Mouse (Mus musculus): Measurements from ENCODE around the gene Plekhd1. TPM values are rescaled to one million over a fixed set of nuclear protein-coding genes. Genes with fewer than 3 reads are reported as not detected.
A peak's percentile ranks its signal among the peaks of the same experiment; 100 is the strongest.

Plekhd1 gene
- total RNA-seq (2021), result 1 to 10 TPM; 6.8 to 7.4 TPM
- long read RNA-seq, partial matches to known transcripts, result 0 of 5 reads
- long read RNA-seq, other reads (novel, unspliced or antisense), result 1 of 5 reads

DNA sequence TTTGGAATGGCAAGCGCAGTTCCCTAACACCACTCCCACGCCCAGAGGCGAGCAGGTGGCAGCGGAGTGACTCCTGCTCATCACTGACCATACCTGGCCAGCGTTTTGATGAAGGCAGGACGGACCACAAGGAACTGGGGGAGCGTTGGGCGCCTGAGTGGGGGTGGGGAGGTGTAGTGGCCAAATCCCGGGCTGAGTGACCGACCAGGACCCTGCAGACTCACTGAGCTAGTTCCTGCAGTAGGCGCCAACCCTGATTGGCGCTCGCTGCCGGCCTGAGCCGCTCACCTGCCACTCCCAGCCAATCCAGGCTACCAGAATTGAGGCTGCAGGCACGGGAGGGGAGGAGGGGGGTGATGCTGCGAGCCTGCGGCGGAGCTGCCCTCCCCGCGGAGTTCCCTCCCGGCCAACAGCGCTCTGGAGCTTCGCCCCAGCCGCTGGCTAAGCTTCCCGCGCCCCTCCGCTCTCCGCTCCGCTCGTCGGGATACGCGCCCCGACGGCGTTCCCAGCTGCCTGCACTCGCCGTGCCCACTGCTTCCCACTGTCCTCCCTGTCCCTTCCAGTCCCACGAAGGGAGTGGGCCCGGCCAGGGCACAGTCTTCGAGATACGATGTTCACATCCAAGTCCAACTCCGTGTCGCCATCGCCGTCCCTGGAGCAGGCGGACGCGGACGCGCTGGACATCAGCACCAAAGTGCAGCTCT lies at the start of gene Plekhd1:
Gene Plekhd1 (plus strand): TSS at position 323 of the 704 bp plus-strand sequence.
- DNase-seq (ENCODE audit: low spot score in 2 of 2), result peak; percentile 44 to 58

DNA sequence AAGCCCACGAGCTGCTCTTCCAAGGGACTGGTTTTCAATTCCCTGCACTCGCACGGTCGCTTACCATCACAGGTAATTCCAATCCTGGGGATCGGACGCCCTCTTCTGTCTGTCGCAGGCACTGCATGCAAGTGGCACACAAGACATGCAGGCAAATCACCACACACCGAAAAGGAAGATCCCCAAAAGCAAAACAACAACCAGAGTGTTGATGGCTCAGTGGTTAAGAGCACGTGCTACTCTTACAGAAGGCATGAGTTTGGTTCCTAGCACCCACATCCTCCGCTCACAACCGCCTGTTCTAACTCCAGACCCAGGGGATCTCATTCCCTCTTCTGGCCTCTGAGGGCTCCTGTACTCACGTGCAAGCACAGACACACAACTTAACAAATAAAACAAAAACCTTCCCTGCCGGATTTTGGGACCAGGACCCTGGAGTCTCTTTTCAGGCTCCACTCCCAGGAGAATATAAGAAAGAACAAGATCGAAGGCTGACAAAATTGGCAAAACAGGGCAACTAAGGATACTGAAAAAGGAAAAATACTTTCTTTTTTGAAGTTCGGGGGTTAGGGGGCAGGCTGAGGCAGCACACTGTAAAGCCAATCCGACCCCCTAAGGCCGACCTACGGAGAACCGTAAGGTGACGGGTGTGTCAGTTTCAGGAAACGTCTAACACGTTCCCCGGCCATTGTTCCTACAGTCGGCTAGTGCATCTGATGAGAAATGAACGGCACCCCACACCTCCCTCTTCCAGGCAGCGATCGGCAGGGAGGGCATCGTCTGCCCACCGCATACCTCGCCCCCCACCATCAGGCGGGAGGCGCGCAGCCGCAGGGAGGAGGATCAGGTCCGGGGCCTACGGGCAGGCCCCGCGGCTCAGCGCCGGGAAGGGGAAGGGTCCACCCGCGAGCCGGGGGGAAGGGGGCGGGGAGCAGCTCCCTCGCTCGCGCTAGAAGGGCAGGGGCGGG lies 49.4 kb upstream of the Plekhd1 start:
- peak; percentile 57 to 66 for DNase-seq (ENCODE audit: low spot score in 2 of 2)

DNA sequence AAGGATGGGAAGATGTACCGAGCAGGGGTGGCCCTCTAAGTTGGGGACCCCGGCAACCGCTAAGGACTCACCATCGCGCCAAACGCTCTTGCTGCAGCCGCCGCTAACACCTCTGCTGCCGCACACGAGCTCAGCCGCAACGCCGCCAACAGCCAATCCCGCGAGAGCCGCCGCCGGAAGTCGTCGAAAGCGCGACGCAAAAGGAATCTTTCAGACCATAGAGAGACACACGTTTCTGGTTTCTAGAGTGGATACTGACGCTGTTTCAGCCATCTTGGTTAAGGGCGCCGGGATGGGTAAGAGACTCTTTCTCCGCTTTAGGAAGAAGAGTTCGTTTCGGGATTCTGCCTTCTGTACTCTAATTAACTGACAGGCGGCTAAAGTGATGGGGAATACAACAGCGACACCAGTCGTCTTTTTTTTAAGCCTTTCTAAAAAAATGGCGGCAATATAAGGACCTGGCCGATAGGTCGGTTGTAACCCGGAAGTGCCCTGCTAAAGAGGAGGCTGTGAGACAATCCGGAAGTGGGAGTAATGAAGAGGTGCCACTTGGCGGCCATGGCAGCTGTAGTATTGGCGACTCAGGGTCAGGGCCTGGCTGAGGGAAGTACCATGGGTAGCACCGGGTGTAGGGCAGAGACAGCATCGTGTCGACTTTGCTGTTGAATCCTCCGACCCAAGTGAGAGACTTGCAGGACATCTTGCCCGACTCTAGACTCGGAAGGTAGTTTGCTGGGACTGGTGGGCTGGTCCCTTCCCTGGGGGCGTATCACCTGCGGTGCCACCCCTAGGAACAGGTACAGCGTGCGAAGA lies 48.5 kb upstream of the Plekhd1 start, which contains the start of the genes Slc39a9 and Erh:
Gene Slc39a9 (plus strand): TSS at position 191 of the 813 bp plus-strand sequence.
Gene Erh (minus strand): TSS at position 649 of the 813 bp plus-strand sequence.
- peak; percentile 90 to 91 for DNase-seq (ENCODE audit: low spot score in 2 of 2)

DNA sequence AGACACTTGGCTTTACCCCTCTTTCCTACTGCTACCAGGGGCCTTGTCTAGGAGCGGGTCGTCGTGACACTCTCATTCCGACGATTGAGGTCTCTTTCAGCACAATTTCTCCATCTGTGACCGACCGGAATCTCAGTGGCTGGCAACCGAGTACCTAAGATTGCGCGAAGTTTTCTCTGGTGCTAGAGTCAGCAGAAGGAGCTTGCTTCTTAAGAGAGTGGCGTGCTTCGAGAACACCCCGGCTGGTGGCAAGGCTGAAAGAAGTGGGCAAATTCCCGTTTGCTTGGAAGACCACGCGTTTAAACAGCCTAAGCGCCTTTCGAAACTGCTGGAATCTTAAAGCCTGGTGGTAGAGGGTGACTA lies 47.9 kb upstream of the Plekhd1 start:
- no peak for DNase-seq (ENCODE audit: low spot score in 2 of 2)

DNA sequence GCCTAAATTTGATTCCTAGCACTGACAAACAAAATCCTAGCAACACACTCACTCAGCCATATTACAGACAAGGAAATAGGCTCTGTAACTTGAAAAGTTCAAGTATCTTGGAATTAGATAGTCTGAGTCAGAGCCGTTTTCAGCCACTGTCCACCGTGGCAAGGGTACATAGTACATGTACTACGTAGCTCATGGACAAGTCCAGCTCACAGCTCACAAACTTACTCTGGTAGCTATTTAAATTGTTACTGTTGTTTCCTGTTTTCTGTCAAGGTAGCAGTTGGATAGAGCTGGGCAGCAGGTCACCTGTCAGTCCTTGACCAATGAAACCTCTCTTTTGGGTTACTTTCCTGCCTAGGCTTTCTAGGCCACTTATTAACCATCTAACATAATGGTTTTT lies 46.0 kb upstream of the Plekhd1 start:
- no peak for DNase-seq (ENCODE audit: low spot score in 2 of 2)

DNA sequence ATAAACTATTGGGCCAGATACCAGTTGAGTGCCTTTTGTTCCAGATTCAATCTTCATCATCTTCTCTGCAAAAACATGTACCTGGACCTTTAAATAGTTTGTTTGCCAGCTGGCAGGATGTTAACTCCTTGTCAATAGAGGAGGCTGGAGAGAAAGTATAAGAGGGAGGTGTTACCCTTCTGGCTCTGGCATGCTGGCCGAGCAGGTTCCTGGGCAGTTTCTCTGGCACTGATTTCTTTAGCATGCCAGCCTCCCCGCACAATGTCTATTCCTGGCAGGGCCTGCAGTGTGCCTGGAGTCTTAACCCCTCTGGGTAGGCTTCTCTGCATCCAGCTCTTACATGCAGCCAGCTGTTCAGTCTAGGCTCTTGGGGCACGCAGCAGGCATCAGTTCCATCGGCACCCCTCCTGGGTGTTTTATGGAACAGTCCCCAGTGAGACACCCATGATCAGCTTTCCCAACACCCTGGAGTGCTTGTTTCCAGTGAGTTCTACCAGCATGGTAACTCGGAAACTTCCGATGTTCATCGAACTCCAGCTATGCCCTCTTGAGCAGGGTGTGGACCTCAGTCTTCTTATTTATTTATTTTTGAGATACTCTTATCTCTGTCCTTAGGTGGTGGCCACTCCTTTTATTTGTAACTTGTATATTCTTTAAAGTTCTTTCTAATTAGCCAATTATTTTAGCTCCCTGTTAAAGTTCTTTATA lies 38.3 kb upstream of the Plekhd1 start:
- DNase-seq (ENCODE audit: low spot score in 2 of 2), result peak in 1 of 2 experiments; percentile 6

DNA sequence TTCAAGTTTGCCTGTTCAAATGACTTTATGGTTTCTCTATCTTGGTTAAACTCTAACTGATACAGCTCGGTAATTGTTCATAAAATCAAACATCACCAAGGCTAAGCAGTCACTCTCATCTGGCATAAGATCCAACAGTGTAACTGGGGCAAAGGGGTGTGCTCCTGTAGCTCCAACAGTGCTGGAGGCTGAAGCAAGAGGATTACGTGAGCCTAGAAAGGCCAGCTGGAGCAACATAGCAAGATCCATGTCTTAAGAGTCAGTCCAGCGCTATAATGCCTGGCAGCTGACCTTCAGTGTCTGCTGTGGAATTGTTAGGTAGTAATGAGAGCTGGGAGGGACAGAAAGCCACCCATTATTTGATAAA lies 37.7 kb upstream of the Plekhd1 start:
- no peak for DNase-seq (ENCODE audit: low spot score in 2 of 2)

DNA sequence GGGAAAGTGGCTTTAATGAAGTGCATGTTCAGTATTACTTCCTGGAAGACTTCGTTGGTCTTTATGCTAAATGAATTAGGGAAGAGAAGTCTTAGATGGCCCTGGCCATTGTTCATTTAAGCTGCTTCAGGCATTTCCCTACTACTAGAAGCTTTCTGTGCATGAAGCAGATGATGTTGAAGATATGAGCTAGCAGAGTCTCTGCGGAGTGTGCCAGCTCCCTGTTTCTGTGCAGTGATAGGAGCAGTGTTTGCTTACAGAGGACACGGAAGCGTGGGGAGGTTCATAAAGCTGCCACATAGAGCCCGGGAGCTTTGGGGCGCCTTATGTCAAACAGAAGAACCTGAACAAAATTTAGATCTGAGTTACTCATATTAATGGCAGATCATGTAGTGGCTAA lies 33.7 kb upstream of the Plekhd1 start:
- no peak for DNase-seq (ENCODE audit: low spot score in 2 of 2)

DNA sequence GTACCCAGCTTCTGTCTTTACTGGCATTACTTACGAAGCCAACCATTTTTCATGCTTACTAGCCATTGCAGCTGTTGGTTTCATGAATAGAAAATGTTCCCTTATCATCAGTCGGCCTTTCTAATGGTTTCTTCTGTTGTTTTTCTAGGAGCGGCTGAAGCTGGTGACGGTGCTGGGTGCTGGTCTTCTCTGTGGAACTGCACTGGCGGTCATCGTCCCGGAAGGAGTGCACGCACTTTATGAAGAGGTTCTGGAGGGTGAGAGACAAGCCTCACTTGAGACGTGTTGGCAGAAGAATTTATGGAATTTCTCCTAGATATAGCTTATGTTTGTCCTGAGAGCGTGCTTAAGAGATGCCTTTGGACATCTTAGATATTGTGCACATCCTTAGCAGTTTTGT lies 30.1 kb upstream of the Plekhd1 start:
- DNase-seq (ENCODE audit: low spot score in 2 of 2), result no peak

DNA sequence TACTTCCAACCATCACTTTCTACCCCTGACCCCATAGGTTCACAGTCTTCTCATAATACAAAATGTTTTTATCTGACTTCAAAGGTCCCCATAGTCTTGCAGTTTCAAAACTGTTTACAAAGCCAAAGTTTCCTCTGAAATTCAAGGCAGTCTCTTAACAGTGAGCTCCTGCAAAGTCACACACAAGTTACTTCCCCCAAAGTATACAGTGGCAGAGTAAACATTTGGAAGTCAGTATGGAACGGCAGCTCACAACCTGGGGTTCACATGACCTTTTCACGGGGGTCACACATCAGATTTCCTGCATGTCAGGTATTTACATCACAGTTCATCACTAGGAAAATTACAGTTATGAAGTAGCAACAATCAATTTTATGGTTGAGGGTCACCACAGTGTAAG lies 28.5 kb upstream of the Plekhd1 start:
- DNase-seq (ENCODE audit: low spot score in 2 of 2), result no peak

DNA sequence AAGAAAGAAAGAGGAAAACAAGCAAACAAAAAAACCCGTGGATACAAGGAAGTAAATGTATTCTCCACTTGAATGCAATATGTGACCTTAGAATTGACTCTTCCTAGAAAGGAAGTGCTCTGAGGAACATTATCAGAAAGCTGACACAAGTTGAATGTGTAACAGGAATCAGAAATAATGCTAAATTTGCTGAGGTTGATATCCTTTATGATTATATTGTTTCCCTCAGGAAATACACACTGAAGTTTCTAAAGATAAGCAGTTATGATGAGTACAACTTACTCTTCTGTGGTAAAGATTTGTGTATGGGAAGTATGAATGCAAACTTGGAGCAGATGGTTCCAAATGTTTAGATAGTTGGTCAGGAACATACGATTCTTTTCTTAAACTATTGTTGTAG lies 24.0 kb upstream of the Plekhd1 start:
- no peak for DNase-seq (ENCODE audit: low spot score in 2 of 2)

DNA sequence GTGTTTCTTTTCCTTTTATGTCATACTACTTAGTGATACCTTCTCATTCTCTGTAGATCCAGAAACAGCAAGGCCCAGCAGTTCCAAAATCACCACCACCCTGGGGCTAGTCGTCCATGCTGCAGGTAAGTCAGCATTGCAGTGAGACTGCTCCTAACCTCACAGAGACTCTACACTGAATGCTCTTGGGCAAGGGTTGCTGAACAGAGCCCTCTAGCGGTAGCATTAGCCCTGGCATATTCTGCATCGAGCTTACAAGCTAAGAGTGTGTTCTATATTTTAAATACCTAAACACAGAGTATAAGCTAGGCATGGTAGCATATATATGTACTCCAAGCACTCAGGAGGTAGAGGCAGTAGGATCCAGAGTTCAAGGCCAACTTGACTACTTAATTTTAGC lies 19.2 kb upstream of the Plekhd1 start:
- peak; percentile 67 to 73 for DNase-seq (ENCODE audit: low spot score in 2 of 2)

DNA sequence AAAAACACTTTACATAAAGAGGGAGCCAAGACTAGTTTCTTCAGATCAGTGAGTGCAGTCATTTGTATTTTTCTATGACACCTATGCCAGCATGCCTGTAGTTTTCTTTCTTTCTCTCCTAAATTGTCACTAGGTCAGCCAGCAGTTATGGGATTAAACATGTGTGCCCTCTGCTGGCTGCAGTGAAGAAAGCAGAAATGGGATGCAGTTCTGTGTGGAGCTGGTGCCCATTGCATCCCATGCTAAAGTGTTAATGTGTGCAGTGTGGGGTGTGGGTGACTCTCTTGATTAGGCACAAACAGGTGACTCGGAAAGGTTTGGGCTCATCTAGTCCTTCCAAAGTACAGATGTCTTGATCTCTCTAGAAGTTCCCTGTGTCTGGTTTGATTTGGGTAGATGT lies 11.1 kb upstream of the Plekhd1 start:
- peak; percentile 41 to 66 for DNase-seq (ENCODE audit: low spot score in 2 of 2)

DNA sequence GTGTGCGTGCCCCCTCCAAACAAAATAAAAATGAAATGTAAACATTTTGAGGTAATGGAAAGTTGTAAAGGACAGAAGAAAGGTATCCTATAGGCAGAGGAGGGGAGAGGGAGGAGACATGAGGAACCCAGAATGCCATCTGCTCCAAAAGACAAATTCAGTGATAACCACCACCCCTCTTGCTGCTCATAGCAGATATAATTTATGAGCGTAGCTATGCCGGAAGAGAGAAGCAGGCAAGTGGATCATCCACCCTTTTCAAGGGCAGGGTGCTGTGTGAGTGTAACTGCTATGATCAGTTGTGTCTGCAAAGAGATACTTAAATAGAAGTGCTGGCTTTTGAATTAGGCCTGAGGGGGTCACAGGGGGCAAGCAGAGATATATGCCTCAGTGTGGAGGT lies 8.8 kb upstream of the Plekhd1 start:
- no peak for DNase-seq (ENCODE audit: low spot score in 2 of 2)

DNA sequence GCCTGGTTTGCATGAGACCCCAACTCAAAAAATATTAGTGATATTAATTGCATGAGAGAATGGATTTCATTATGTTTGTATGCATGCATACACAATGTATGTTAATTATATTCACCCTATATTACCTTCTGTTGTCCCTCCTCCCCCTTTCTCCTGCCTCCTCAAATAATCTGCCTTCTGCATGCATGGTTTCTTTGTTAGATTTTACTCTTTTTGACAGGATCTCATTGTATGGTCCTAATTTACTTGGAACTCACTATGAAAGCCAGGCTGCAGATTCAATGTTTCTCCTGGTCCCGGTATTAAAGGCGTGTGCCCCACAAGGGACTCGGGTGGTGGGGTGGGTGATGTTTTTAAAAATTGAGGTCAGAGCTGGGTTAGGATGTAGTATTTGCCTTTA lies 8.1 kb upstream of the Plekhd1 start:
- no peak for DNase-seq (ENCODE audit: low spot score in 2 of 2)

DNA sequence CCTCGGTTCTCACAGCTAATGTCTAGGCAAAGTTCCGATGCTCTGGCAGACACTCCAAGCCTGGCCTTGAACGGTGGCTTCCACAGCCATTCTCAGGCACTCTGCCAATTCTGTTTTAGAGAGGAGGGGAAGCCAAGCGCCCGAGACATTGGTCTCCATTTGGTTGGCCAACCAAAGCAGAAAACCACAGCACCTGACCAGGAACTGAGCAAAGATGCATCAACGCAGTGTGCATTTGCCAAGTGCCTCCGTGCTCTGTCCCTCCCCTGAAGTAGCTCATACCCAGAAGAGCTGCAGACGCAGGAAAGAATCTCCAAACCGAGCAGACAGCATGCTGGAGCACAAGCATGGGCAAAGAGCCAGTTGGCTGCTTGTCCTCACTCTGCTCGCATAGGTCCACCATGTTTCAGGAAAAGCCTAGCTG lies 4.6 kb upstream of the Plekhd1 start:
- DNase-seq (ENCODE audit: low spot score in 2 of 2), result peak; percentile 38 to 47

DNA sequence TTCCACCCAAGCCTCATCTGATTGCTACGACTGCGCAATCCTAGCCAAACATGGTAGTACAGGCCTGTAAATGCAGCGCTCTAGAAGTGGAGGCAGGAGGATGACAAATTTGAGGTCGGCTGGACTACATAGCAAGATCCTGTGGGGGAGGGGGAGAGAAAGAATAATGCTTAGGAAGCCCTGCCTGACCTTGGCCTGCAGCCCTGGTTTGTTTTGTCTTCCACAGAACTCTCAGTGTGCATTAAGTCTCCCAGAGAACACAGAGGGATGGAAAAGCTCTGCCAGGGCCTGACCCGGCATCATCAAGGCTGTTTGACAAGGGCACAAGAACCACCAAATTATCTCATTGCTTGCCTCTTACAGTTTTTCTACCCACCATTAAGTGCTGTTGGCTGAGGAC lies 2.7 kb upstream of the Plekhd1 start:
- no peak for DNase-seq (ENCODE audit: low spot score in 2 of 2)

DNA sequence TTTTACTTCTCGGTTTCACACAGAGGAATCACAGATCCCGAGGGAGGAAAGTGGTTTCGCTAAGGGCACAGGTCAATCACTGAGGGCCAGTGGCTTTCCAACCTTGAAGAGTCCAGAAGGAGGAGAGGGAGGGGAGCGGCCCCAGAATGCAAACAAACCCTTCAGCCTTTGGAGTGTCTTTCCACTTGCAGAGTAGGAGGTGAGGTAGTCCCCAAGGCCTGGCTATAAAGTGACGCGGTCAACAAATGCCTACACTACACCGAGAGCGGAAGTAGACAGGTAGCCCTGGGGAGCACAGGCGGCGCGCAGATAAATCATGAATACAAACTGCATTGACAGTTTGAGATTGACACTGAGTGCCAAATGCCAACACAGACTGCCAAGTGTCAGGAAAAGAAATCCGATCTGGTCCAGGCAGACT lies 710 bp upstream of the Plekhd1 start:
- peak in 1 of 2 experiments; percentile 9 for DNase-seq (ENCODE audit: low spot score in 2 of 2)

DNA sequence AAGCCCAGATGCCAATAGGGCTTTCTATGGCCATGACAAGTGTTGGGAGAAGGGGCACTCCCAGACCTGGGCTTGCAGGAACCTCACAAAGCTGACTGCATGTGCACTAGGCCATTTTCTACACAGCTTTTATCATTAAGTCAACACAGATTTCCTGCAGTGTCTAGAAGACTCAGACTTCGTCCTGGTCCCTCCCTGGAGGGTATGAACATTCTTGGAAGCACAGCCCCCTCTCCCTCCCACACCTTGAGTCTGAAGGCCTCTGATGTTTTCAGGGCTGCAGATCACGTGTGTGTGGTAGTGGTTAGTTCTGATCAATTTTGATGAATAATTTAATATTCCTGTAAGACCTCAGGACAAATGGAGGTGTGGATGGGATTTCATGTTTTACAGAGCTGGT lies 1.3 kb downstream of the Plekhd1 start:
- DNase-seq (ENCODE audit: low spot score in 2 of 2), result no peak

DNA sequence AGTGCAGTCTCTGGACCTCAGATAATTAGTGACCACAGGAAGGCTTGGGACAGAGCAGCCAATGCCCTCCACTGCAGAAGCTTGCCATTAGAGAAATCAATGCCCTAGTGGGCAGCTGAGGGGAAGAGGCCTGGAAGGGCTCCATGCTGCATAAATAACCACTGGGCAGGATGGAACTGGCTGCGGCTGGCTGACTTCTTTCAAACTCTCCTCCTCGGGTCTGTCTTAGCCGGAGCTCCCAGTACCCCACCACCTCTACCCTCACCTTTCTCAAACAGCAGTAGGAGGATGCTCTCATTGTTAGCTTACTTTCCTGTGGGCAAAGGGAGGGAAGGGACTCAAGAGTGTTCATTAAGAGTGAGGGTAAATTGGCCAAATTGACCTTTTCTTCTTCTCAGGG lies 2.6 kb downstream of the Plekhd1 start:
- peak in 1 of 2 experiments; percentile 8 for DNase-seq (ENCODE audit: low spot score in 2 of 2)

Measured in layer of hippocampus, postnatal 10 days (tissue).